Mouse (Mus musculus) small intestine, adult 2 months (tissue): ENCODE measurements around the gene Uvssa. TPM values are rescaled to one million over a fixed set of nuclear protein-coding genes. Genes with fewer than 3 reads are reported as not detected.

Experiments
- H3K27ac ChIP-seq: fragments of 200-500 bp; 2 replicates; pipeline ENCODE4 v1.5.1; 2012; ENCODE audit warnings: low read depth, low read length, control low read depth, inconsistent platforms; ENCODE audit not compliant: insufficient read depth
- H3K27me3 ChIP-seq: fragments of 200-500 bp; 2 replicates; pipeline ENCODE4 v1.6.1; 2012; ENCODE audit warnings: mild to moderate bottlenecking, moderate library complexity, low read length, inconsistent platforms; ENCODE audit not compliant: control insufficient read depth, insufficient read depth
- H3K36me3 ChIP-seq: fragments of 200-500 bp; 2 replicates; pipeline ENCODE4 v1.6.1; 2012; ENCODE audit warnings: mild to moderate bottlenecking, low read length, control low read depth, inconsistent platforms; ENCODE audit not compliant: control insufficient read depth, insufficient read depth
- H3K4me1 ChIP-seq: fragments of 200-500 bp; 2 replicates; pipeline ENCODE4 v1.6.1; 2012; ENCODE audit warnings: low read length, inconsistent platforms, mixed read lengths; ENCODE audit not compliant: control insufficient read depth, insufficient read depth, insufficient read length
- H3K4me3 ChIP-seq: fragments of 200-500 bp; 2 replicates; pipeline ENCODE4 v1.5.1; 2012; ENCODE audit warnings: low read depth, mild to moderate bottlenecking, control low read depth, inconsistent platforms, low read length, moderate library complexity
- CTCF ChIP-seq: fragments of 200-500 bp; IDR thresholded peaks from 2 replicates; pipeline ENCODE4 v1.5.1; 2012; ENCODE audit warnings: low read depth, mild to moderate bottlenecking, control low read depth, inconsistent platforms, low read length, moderate library complexity, mixed read lengths; ENCODE audit not compliant: insufficient replicate concordance, insufficient read length; ENCODE audit errors: extremely low read depth
- POLR2A ChIP-seq: fragments of 200-500 bp; IDR thresholded peaks from 2 replicates; pipeline ENCODE4 v1.6.1; 2012; ENCODE audit warnings: low read depth, mild to moderate bottlenecking, control low read depth, inconsistent platforms, low read length, moderate library complexity
- WGBS: fragments of 180-500 bp; shearing (Covaris S2); methylation state at CpG from one replicate; pipeline ENCODE4 v1.1.7; 2018; 5-methylcytosine and 5-hydroxymethylcytosine counted together
- polyA plus RNA-seq: library from polyadenylated mRNA; depleted of rRNA; stranded (reverse); fragments of >200 nt; gene quantifications from 2 replicates; pipeline ENCODE4 v1.2.3, GENCODE M21; 2012

Uvssa gene
- polyA plus RNA-seq, 1 experiment: 2.3 TPM

DNA sequence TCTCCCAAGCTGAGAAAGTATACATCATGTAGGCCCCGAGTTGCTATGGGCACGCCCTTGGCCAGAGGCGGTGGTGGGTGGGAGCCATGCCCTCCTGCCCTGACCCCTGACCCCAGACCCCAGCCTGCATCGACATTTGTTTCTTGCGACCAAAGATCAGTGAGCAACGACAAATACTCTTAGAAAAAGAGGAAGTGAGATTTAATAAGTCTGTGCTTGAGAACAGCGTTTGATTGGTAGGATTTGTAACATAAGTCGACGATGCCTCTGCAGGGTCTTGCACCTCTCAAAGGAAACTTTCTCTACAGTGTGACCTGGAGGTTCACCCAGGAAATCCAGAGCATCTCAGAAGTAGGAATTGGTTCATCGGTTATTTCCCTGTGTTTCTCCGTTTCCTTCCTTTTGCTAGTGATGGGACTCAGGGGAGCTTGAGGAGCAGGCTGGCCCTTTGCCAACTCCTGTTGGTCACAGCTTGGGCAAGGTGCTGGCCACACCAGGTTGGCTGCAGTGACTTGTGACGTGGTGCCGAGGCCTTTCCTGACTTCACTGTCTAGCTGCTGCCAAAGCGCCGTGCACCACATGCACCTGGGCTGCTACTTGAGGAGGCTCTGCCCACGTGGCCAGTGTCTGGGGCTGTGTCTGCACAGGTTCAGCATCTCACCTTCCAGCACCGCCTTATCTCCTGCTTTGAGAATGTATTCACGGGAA lies 5.9 kb upstream of the Uvssa start:
- Histone ChIP-seq H3K27ac (0 out of 2 replicates have a peak overlapping the region, but pooled peaks have one; percentile 20), H3K27me3 (no peaks in the 10 kb centered on the region), H3K36me3 (peaks cover 51% of the 10 kb centered on the region), H3K4me1 (peaks cover 10% of the 10 kb centered on the region), H3K4me3 (no peak overlapping the region)
- WGBS: 73% methylated on average over 18 of the region's 18 CpGs
- no peak for TF ChIP-seq CTCF
- TF ChIP-seq POLR2A: no peak

DNA sequence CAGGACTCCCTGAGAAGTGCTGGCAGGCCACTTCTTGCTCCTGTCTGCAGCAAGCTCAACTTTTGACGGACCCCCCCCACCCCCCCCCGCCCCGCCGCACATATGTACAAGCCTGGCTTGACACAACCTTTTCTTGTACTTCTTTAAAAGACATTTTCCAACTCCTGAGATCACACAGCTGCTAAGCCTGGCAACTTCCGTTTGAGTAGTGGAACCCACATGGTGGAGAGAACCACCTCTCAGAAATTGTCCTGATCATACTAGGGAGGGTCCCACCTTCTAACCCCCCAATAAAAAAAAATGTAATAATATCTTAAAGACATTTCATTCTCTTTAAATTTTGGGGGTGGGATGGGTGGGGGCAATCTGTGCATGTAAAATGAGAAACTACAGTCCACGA lies 1.2 kb upstream of the Uvssa start:
- no peaks in the 10 kb centered on the region for H3K27me3 ChIP-seq
- no peak for TF ChIP-seq POLR2A
- TF ChIP-seq CTCF: no peak
- H3K4me1 ChIP-seq: peaks cover 9% of the 10 kb centered on the region
- 44% methylated on average over 6 of the region's 6 CpGs for WGBS
- no peak overlapping the region; the same call in 1 of the 2 replicates for H3K4me3 ChIP-seq
- H3K27ac ChIP-seq: no peak overlapping the region
- peaks cover 14% of the 10 kb centered on the region for H3K36me3 ChIP-seq

DNA sequence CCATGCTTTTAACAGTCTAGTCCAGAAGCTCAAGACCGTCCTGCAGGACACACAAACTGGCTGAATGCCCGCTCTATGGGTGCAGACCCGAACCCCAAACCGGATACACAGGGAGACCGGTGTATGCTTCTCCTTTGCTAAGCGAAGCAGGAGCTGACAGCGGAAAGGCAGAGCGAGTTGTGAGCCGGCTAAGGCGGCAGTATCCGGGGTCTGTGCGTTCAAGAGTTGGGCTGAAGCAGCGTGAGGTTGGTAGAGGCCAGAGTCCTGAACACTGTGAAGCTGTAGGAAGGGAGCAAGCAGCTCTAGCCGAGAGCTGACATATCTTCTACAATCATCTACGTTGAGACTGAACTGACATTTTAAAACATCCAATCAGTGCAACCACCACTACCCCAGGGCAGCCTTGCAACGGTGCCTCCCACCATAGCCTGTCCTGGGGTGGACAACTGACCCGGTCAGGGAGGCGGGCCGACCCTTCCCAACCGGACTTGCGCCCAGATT lies 498 bp upstream of the Uvssa start:
- WGBS: under 1% methylated on average over 21 of the region's 21 CpGs
- peak overlapping the region; percentile 83 for H3K27ac ChIP-seq
- H3K4me3 ChIP-seq: peak overlapping the region; percentile 74
- no peak for TF ChIP-seq POLR2A
- no peak for TF ChIP-seq CTCF
- H3K27me3 ChIP-seq: no peaks in the 10 kb centered on the region
- H3K36me3 ChIP-seq: peaks cover 8% of the 10 kb centered on the region
- H3K4me1 ChIP-seq: peaks cover 7% of the 10 kb centered on the region; the same call in 1 of the 2 replicates

DNA sequence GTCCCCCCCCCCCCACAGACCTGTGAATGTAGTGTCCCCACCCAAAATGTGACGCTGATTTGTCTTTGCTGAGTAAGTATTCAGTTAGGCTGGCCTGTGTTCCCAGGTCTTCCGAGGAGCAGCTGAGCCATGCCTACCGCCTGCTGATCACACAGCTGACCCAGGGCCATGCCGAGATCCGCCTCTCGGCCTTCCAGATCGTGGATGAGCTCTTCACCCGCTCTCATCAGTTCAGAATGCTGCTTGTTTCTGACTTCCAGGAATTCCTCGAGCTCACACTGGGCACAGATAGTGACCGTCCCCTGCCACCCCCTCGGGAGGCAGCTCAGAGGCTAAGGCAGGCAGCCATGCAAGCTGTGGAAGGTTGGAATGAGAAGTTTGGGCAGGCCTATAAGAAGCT lies 9.2 kb downstream of the Uvssa start:
- H3K27ac ChIP-seq: no peak overlapping the region
- no peaks in the 10 kb centered on the region for H3K4me1 ChIP-seq
- H3K4me3 ChIP-seq: no peak overlapping the region
- H3K27me3 ChIP-seq: no peaks in the 10 kb centered on the region
- WGBS: 91% methylated on average over 11 of the region's 11 CpGs
- TF ChIP-seq POLR2A: no peak
- TF ChIP-seq CTCF: no peak
- peaks cover 26% of the 10 kb centered on the region for H3K36me3 ChIP-seq

DNA sequence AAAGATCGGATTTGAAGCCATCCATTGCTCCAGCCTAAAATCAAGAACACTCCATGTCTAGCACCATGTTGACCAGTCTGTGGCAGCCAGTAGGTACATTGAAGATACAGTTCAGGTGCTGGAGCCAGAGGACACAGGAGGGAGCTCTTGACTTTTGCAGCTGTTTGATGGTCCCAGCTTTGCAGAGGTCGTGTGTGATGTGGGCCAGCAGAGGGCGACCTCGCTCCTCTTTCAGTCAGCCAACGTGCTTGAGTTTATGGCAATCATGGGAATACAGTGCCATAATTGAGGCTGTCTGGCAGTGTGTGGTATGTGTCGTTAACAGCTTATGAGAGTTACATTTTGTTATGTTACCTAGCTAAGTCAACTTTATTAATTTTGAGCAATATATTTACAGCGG lies 15.5 kb downstream of the Uvssa start:
- TF ChIP-seq CTCF: peak; percentile 92
- TF ChIP-seq POLR2A: no peak
- no peak overlapping the region for H3K27ac ChIP-seq
- H3K36me3 ChIP-seq: peaks cover 18% of the 10 kb centered on the region
- no peak overlapping the region for H3K4me3 ChIP-seq
- H3K27me3 ChIP-seq: no peaks in the 10 kb centered on the region
- no peaks in the 10 kb centered on the region for H3K4me1 ChIP-seq
- WGBS: 24% methylated on average over 7 of the region's 7 CpGs

DNA sequence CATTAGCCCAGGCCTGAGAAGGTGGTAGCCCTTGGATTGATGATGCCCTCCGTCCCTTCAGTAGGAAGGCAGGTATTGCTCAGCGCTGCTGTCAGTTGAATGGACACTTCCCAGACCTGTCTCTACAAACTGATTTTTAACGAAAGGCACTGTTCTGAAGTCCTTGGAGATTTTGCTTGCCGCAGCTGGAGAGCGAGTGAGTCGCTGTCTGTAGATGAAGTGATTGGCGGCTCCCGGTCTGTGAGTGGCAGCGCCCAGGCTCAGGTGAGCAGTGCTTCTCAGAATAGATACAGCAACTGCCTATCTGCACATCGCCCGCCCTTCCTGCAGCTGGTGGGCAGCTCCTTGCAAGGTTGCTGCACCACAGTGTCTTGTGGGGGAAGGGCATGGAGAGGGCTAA lies 17.3 kb downstream of the Uvssa start:
- 95% methylated on average over 11 of the region's 11 CpGs for WGBS
- H3K36me3 ChIP-seq: peaks cover 8% of the 10 kb centered on the region
- TF ChIP-seq POLR2A (no peak), CTCF (no peak)
- no peaks in the 10 kb centered on the region for H3K4me1 ChIP-seq
- H3K27me3 ChIP-seq: no peaks in the 10 kb centered on the region
- H3K4me3 ChIP-seq: no peak overlapping the region
- H3K27ac ChIP-seq: no peak overlapping the region

DNA sequence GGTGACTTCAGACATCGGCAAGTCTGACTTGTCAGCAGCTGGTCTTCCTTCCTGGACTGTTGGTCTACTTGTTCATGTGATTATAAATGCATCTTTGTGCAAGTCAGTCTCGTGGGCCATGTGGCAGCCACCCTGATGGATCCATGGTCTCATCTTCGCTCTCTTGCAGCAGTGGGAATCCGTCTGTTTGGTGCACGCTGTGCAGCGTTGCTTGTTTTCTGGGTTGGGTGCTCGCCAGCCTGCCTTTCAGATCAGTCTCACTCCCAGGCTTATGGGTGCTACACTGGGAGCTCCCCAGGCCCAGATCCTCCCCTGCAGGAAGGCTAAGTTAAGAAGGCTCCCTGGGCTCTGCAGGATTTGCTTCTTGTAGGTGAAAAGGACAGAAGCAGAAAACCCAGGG lies 18.5 kb downstream of the Uvssa start:
- Histone ChIP-seq H3K4me3 (no peak overlapping the region), H3K27ac (no peak overlapping the region), H3K4me1 (no peaks in the 10 kb centered on the region), H3K27me3 (no peaks in the 10 kb centered on the region), H3K36me3 (peaks cover 6% of the 10 kb centered on the region)
- 84% methylated on average over 7 of the region's 7 CpGs for WGBS
- TF ChIP-seq POLR2A (no peak), CTCF (no peak)
